Mouse (Mus musculus) gastrocnemius, postnatal 14 days (tissue): ENCODE results near the gene Adgrf3. TPM values are rescaled to one million over a fixed set of nuclear protein-coding genes. Genes with fewer than 3 reads are reported as not detected.

Experiments
- DNase-seq: peaks from one replicate; pipeline ENCODE4 v3.0.0; 2021; ENCODE audit warnings: mixed read lengths
- intact Hi-C: fragments of 180-260 bp; cut with DNase I; formaldehyde crosslinking; loops from one replicate; pipeline ENCODE4 v1.15.1; 2025; ENCODE audit warnings: low total_unique reads
- microRNA-seq, 2 experiments: library from miRNA; unstranded; fragments of <30 nt; microRNA quantifications; one replicate each; pipeline ENCODE4 v1.2.0; 2021
- total RNA-seq, 2 experiments: library from RNA; stranded (reverse); gene quantifications; 2 replicates each; pipeline ENCODE4 v1.2.3; 2021

The Adgrf3 gene
- total RNA-seq, 2 experiments from 2014 or later, result not detected

DNA sequence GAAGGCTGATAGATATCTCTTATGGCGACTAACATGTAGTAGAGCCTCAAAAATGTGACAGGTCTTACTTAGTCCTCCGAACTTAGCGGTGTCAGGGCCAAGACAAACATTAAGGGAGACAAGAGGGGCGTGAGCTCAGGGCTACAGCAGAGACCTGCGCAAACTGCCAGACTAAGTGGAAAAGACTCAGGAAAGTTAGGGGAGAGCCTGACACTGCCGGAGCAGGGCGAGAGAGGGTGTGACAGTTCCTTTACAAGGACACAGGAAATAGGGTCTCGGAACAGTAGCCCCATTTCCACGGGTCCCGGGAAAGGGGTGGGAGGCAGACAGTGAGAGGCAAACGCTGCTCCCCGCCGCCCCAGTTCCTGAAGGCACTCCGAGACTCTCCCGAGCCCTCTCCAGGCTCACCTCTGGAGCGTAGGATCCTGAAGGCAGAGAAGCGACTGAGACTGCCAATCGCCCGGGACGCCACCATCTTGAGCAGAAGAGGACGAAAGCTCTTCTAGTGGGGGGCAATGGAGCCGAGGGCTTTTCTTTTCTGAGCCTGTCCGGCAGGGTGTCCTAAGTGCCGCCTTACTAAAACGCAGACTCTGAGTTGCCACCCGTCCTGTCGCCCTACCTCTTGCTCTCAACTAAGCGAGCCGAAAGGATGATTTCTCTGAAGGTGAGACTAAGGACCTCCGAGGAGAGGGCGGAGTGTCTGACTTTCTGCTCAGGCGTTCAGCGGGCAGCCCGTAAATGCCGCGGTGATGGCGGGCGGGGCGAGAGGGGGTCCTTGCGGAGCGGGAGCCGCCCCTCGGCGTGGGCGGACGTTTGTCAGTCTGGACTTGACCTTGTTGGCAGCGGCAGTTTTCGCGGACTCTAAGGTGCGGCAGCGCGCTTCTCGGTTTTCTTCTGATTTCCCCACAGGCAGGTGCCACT lies 50.8 kb downstream of the Adgrf3 start, which contains the start of the genes Hadha and Hadhb:
TSS of gene Hadha (minus strand) at position 689 of the 921 bp plus-strand sequence.
TSS of gene Hadhb (plus strand) at position 775 of the 921 bp plus-strand sequence.
- intact Hi-C loops, result no loop called here

DNA sequence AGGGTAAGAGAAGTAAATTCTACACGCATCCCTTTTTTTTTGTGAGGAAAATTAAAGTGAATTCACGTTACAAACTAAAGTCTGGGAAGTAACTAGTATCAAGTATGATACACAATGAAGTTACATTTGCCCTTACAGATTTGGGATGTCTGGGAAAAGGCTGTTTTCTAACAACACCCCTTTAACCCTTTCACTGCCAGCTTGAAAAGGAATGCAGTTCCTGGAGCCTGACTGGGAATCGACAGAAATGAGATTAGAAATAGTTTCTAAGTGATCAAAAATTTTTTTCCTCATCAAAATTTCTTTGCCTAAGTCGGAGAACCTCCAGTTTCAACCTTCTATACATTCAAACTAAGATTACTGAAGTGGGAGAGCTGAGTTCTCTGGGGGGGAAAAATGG lies 51.5 kb downstream of the Adgrf3 start:
- DNase-seq, result no peak
- intact Hi-C loops, result no loop called here

More for the DNA sequence above, 50.8 kb downstream of the Adgrf3 start, which contains the start of the genes Hadha and Hadhb:
- peak; percentile 94 for DNase-seq

DNA sequence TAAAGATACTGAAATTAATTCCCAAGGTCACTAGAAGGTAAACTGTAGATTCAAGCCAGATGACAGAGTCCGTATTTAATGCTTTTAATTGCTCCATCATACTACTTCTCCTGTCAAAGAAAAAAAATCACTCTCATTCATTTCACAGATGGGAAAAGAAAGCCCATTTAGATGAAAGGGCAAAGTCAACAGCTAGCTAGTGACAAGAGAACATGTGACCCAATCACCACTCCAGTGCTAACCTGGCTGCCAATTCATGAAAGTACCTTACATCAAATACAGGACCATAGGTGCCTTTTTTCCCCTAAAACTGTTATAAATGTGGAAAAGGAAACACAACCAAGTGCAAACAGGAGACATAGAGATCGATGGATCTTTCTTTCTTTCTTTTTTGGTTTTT lies 52.3 kb downstream of the Adgrf3 start:
- intact Hi-C loops, result no loop called here

DNA sequence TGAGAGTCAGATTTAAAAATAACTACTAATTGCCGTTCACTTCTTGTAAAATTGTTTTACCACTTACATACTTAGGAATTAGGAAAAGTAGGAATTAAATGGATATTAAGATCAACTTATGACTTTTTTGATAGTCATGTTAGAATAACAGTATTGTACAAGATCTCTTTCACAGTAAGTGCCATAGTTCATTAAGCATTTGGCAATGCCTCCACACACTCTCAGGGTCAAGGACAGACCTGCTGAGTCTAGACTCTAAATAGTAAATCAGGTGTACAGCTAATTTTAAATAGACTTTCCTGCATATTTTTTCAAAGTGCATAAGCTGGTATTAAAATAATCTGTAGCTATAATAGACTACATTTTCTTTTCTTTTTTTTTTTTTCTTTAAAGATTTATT lies 53.1 kb downstream of the Adgrf3 start:
- intact Hi-C loops, result no loop called here
- no peak for DNase-seq

More for the DNA sequence above, 52.3 kb downstream of the Adgrf3 start:
- DNase-seq, result no peak

DNA sequence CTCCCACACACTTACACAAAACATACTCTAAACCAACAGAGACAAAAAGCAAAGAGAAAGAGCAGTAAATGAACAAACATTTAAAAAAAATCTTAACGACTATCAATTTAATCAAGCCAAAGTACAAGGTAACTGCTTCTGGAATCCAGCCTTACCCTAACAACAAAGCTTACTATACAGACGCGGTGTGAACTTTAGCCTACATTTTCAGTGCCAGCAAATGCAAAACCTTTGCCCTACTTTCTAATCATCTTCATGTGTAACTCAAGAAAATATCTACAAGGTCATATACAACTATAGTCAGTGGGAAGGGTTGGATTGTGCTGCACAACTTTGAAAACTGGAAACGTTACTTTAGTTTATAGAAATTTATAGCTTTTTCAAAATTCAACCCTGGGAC lies 53.5 kb downstream of the Adgrf3 start:
- intact Hi-C loops, result no loop called here
- DNase-seq, result no peak

DNA sequence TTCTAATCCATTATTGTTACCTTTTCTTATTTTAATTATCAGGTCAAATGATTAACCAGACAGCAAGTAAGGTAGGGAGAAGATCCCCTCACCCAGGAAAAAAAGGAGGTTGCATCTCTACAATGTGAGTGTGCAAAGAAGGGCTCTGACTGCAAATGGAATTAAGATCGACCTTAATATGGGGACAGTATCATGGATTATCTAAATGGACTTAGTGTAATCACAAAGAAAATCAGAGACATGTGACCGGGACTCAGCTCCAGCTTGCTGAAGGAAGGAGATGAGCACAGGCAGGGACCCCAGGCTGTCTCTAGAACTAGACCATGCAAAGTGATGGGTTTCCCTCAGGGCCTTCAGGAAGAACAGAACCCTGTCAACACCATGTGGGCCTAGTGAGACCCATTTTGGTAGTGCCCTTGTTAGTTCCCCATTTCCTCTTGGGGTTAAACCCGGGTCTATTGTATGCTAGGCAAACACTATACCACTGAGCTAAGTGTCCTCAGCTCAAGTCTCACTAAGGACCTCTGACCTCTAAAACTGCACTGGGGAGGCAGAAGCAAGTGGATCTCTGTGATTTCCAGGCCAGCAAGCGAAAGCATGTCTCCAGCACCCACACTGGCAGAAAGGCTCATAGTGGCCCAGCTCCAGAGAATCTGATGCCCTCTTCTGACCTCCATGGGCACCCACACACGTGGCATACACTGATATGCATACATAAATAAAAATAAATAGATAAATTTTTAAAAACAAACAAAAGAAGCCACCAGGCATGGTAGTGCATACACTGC lies 57.2 kb downstream of the Adgrf3 start:
- intact Hi-C loops, result no loop called here
- no peak for DNase-seq

DNA sequence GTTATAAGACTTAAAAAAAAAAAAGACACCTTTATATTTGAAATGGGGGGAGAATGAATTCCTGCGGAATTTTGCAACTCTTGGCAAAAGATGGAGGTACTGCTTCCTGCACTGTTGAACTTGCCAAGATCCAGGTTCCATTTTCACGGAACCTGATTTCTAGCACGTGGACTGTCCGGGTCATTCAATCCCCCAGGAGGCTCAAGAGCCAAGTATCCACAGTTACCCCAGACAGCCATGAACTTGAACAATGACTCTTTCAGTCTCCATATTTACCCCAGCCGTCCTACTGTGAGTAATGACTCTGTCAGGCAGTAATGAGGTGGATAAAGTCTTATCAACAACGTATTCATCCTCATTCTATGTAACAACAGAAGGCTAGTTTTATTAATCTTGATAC lies 59.0 kb downstream of the Adgrf3 start:
- DNase-seq, result no peak
- intact Hi-C loops, result no loop called here

Small RNA genes lying within 50 kb of the gene (microRNA-seq; reads per million reads assigned to microRNA genes)
- gene Mir1960, result 0.96 to 1.0 reads per million in 2 experiments

Other genes with a start within 250 kb of the Adgrf3 start
- not detected for gene Il6, start 192.6 kb downstream of the Adgrf3 start, total RNA-seq
- gene Tyms, start 132.1 kb downstream of the Adgrf3 start, total RNA-seq, result 1 to 10 TPM; 6.9 to 7.7 TPM
- gene Garem2, start 100.6 kb downstream of the Adgrf3 start, total RNA-seq, result under 1 TPM; 0.04 TPM
- not detected for gene 3110082J24Rik, start 99.6 kb downstream of the Adgrf3 start, total RNA-seq
- 100 to 1,000 TPM; 271 to 383 TPM for gene Hadha, start 50.6 kb downstream of the Adgrf3 start, total RNA-seq
- 100 to 1,000 TPM; 258 to 390 TPM for gene Hadhb, start 50.5 kb downstream of the Adgrf3 start, total RNA-seq
- 10 to 100 TPM in 1 of 2 experiments, 1 to 10 TPM in 1; 9.0 to 11.2 TPM for gene Selenoi, start 26.9 kb upstream of the Adgrf3 start, total RNA-seq
- under 1 TPM in 1 of 2 experiments, not detected in 1; 0.29 TPM for gene Drc1, start 75.7 kb upstream of the Adgrf3 start, total RNA-seq